Mouse (Mus musculus): ENCODE measurements at regions not wholly inside any gene's neighbourhood (a gene's known extent, or its start where the extent isn't known, plus 50 kb on each side); places are given as distances from the start of the nearest gene placed in this dataset.
"Not testable (repeated sequence)": the region's sequence is repeated elsewhere in the genome, so short reads cannot be mapped to it uniquely, and the experiment has no call there.

DNA sequence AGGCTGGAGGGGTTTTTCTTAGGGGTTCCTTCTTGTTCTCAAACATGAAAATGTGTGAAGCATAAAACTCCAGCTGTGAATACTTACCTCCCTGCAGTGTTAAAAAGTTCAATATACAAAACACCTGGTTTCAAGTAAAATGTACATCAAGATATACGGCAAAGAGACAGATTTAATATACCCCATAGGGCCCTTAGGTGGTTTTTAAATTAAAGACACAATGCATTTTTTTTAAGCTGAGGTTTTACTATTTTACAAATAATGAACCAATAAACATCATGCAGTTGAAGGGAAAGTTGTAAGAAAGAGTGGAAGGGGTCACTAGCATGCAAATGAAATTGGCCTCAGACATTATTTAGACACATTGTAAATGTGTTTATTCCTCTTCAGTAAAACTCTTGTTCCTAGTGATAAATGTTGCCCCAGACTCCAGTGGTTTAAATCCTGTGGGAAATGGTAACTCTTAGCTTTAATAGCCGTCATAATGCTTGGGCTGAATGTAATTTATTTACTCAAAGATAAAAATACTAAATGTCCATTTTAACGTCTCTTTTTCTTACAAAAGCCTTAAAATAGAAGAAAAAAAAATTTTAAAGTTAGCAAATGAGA is 1337.9 kb downstream of the Efnb2 start:
- DNase-seq (ENCODE audit: low spot score in 2 of 2): no peak

DNA sequence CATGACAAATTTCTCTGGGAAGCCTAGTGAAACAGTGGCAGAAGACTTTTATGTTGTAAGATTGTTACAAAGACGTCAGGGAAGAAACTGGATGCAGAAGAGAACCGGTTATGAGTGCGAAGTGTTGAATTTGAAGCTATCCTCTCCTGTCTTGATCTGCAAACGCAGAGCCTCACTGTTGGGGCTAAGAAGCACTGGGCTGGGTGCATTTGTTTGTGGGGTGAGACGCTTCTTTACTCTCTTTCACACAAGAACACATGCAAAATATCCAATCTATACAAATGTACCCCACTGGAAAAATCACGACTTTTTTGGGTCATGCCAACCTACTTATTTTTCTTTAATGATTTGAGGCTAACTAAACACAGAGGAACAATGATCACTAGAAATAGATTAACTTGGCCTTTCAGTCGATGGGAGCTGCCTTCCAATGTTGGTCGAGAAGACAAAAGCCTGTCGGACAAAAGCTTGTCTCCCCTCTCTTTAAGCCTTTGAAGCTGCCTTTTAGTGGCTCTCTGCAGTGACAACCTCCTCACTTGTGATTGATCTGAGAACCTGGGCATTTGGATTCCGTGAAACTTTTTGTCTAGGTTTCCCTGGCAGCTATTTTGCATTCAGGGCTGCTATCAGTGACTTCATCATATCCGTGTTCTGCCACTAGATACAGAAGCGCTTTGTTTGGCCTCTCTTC is 1338.5 kb downstream of the Efnb2 start:
- no peak for DNase-seq (ENCODE audit: low spot score in 2 of 2)

DNA sequence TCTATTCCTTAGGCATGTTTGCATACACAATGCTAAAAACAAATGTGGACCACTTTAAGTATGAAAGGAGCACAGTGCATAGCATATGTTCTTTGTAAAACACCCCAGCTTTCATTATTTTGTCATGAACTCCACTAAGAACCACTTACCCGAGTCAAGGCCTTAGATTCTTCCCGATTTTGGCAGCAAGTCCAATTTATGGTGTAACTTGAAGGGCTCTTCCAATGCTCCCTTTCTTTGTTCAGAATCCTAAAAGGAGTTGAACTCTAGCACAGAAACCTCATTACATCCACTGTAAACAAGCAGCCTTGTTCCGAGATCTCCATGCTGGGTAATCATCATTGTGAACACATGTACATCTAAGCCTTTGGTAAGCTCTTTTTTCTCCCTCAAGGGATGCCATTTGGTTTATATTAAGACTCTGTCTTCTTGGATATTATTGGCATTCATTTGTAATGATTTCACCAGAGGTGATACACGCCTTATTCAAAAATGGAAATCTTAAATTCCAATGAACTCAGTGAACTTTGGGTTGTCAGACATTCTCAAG is 1344.2 kb downstream of the Efnb2 start:
- DNase-seq (ENCODE audit: low spot score in 2 of 2): no peak

DNA sequence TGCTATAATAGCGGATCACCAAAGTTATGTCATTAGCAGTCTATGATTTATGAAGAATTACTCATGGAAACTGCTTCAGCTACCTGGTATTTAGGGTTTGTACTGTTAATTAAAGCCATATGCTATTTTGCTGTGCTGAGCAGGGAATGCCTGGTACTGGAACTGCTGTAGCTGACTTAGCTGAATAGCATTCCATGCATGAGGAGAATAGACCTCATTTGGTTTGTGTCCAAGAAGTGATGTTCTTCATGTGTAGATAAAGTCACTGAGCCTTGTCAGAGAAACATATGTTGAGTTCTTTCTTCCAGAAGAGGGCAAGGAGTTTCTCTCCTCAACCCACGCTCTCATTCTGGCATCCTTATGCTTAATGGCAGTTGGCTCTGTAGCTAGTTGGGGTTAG is 1351.8 kb downstream of the Efnb2 start:
- no peak for DNase-seq (ENCODE audit: low spot score in 2 of 2)

DNA sequence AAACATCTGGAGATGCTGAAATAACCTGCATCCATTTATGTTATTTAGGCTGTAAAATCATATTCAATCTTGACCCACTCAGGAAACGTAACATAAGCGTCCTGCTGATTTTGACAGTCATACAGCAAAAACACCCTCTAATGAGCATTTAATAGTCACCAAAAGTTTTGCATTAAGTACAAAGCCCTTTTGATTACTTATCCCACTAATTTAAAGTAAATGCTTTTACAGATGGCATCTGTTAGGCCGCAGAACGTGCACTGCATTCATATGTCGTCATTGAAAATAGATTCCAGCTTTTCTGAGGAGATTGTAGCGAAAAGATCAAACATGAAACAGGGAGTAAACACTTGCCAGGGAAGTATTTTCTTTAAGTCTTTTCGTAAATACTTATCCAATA is 1371.7 kb downstream of the Efnb2 start:
- no peak for DNase-seq (ENCODE audit: low spot score in 2 of 2)

DNA sequence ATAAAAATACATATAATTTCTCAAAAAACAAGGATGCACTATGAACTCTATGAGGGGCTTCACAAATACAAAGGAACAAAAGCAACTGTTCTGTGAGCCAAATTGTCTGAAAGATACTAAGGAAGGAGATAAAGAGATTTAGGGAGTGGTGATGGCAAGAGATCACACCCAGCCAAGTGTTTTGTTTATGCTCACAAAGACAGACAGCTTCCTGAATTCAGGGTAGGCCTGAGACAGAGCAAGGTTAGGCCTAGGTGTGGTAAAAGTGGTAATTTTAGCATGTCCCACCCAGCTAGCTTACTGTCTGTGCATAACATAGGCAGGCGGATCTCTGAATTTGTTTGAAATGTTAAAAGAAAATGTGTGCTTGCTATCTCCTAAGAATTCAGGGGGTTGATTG is 1374.5 kb downstream of the Efnb2 start:
- DNase-seq (ENCODE audit: low spot score in 2 of 2): no peak

DNA sequence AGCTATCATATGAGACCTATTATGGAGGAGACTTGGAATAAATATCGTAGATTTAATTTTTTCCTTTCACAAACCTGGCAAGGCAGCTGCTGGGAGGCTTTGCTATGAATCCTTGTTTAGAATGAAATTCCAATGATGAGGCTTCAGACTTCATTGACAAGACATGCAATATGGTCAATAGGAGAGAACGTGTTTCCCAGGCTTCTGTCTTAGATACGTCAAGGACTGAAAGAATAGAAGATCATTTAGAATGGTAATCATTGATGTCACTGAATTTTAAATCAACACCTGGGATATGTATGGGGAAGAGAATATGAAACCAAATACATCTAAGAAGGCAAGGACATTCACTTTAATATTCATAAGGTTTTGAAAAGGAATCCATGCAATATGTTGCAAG is 1393.6 kb downstream of the Efnb2 start:
- DNase-seq (ENCODE audit: low spot score in 2 of 2): no peak

DNA sequence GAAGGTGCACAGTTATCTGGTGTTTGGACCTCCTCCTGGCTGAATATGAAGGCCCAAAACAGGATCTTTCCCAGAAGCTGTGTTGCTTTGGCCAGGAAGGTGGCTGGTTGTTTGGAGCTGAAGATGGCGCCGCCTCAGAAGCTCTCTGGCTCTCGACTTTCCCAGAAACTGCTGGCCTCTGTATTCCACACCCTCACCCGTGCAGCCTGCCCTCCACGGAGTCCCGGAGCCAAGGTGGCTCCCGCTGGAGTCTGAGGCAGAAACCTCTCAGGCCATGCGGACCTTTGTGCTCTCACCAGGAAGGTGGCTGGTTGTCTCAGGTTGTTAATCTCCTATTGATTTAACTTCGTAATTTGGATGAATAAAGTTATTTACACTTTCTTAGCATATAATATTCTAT is 1406.7 kb downstream of the Efnb2 start:
- DNase-seq (ENCODE audit: low spot score in 2 of 2): not testable (repeated sequence)

DNA sequence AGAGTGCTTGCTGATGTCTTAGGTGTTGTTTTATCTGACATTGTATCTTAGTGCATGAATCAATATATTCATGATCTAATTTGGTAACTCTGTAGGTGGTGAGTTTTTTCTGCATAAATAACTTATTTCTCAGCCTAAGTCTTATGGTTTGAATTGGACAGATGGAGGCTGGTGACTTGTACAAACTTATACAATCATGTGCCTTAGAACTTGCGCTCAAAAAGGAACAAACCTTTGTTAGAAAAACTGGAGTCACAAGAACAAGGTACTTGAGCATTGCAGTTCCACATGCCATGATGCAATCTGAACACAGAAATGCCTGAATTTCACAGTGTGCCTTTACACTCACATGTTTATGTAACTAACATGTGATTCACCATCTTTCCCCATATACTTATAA is 1420.7 kb downstream of the Efnb2 start:
- DNase-seq (ENCODE audit: low spot score in 2 of 2): peak in 1 of 2 experiments; percentile 4

DNA sequence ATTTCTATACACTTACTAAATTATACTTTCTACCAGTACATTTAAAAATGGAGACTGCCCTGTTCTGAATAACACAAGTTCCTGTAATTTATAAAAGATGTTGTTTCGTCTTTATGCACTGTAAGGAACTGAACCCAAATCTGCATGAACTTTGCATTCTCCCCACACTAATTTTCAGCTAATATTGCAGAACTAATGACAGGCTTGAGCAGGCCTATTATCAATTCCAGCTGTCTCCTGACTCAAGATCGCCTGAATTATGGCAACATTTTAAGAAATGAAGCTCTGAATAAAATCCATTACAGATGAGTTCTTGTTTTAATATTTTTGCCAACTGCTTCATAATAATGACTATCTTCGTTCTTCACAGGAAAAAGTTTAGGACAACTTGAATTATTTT is 1427.0 kb downstream of the Efnb2 start:
- no peak for DNase-seq (ENCODE audit: low spot score in 2 of 2)

DNA sequence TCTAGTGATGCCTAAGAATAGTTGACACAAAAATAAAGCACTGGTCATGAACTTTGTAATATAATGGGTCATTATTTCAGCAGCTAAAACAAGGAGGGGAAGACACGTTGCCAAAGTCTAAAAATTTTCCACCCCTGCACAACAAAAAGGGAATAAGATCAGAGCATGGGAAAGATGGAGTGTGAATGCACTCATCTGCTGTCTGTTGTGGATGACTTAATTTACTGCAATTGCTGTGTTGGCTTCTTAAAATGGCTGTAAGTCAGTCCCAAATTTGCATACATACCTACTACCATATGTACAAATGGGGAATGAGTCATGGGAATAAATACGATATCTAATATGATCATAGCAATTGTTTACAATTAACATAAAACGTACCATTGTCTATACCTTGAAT is 1441.7 kb downstream of the Efnb2 start:
- no peak for DNase-seq (ENCODE audit: low spot score in 2 of 2)

DNA sequence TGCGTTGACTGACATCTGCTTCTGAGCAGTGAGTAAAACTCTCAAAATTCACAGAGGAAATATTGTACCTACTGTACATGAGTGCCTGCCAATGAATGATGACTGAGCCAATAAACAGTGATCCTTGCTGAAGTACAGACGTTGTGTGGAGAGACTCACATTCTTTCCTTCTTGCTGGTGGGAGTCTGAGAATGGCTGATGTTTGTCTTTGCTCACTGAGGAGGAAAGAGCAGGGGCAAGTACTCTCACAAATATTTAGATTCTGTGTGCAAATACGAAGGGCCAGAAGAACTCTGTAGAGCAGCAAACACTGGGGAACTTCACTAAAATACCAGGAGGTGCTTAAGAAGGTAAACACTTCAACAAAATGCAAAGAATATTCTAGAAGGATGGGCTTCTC is 1453.9 kb downstream of the Efnb2 start:
- DNase-seq (ENCODE audit: low spot score in 2 of 2): no peak

DNA sequence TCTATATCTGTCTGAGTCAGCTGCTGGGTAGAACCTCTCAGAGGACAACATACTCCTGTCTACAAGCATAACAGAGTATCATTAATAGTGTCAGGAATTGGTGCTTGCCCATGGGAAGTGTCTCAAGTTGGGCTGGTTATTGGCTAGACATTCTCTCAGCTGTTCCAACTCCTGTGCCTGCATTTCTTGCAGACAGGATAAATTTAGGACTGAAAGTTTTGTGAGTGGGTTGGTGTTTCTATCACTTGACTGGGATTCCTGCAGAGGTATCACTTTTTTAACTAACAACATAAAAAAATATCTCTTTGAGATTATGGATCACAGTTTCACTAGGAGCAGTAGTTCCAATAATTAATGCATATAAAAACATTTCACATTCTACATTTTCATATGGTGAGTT is 1454.4 kb downstream of the Efnb2 start:
- DNase-seq (ENCODE audit: low spot score in 2 of 2): peak in 1 of 2 experiments; percentile 24

DNA sequence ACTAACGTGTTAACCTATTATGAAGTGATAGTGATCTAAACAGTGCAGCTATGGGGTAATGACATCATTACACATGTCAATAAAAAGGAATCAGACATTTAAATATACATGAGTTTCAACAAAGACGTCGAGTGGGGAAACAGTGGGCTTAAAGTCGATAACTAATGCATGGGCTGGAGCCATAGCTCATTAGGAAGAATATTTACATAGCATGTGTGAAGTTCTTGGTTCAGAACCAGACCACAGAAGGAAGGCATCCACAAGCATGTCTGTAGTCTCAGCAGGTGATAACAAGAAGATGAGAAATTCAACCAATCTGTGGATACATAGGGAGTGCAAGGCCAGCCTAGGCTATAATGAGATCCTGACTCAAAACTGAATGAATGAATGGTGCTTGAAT is 1456.0 kb downstream of the Efnb2 start:
- no peak for DNase-seq (ENCODE audit: low spot score in 2 of 2)

DNA sequence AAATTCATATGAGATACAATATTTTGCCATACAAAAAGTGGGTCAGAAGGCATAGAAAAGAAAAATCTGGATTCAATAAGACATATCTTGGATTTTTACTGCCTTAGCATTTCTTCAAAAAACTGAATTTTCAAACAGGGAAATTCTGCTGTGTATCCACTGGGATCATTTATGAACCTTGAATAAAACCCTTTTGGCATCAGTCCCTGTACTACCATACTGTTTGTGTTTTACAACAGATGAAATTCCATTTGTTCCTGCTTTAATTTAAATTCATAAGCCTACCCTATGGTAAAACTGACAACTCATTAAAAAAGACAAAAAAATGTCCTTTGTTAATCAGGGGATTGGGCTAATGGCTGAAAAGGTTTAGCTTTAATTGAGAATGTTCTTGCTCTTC is 1470.3 kb downstream of the Efnb2 start:
- no peak for DNase-seq (ENCODE audit: low spot score in 2 of 2)

DNA sequence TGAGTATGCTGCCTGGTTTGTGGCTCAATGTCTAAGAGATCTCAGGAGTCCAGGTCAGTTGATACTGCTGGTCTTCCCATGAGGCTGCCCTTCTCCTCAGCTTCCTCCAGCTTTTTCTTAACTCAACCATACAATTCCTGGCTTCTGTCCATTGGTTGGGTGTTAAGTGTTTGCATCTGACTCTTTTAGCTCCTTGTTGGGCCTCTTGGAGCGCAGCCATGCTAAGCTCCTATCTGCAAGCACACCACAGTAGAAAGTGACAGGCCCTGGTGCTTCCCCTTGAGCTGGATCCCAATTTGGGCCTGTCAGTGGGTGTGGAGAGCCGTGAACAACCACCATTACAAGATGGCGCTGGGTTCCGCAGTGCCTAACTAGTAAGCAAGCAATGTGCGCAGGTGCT is 1497.7 kb downstream of the Efnb2 start:
- no peak for DNase-seq (ENCODE audit: low spot score in 2 of 2)

DNA sequence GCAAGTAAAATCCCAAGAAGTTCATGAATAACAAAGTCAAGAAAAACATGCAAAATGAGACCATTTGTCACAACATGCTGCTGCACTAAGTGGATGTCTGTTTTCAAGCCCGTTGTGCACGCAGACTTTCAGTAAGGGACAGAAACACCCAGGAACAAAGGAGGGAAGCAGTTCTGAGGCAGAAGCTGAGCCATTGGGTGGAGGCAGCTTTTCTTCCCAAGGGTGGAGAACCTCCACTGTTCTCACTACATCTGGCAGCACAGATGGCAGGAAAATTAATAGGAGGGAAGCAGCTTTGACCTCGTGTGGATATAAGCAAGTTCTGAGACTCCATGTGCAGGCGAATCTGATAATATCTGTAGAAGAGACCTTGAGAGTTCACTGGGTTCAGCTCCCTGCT is 1529.3 kb downstream of the Efnb2 start:
- DNase-seq (ENCODE audit: low spot score in 2 of 2): peak; percentile 7 to 10

DNA sequence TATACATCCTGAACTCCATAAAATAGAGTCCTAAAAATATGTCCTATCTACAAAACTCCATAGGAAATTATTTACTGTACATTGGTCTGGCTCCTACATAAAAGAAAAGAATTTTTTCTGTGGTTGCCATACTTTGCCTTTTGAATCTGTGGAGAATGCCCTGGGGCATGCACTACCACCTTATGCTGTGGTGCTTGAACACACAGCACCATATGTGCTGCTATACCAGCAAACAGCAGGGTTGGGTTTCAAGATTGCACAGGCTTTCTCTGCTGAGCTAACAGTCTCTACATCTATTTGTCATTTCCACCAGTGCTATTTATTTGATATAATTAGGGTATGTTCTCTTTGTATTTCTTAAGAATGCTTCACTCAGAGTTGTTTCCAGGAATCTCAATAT is 1552.2 kb downstream of the Efnb2 start:
- DNase-seq (ENCODE audit: low spot score in 2 of 2): no peak

DNA sequence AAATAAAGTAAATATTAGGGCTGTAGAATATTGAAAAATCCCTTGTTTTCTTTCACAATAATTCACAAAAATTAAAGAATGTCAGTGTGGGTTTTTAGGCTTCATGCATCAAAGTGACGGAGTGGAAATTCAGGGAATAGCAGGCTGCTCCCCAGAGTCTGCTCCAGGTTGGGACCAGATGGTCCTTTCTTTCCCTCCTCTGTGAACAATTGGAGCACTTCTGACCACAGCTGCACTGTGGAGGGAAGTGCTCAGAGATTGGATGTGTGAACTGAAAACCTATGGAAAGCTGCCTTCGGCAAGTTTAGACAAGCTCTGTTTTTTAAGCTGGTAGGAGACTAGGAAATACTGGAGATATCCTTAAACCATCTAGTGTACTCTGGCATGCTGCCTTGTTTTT is 1563.5 kb downstream of the Efnb2 start:
- DNase-seq (ENCODE audit: low spot score in 2 of 2): no peak

DNA sequence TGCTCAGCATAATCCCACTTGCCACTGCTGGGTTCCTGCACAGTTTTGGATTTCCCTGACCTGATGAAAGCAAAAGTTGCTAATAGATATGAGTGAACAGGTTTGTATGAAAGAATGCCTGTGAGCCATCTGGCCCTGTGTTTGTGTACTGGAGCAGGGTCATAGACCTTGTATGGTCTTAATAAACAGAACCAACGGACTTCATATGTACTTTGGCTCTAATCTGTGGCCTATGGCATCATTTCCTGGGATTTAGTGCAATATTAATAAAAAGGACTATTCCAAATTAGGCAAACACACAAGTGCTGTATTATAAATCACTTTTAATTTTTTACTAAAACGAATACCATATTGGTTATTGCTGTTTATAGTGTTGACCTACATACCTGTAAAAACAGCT is 1568.2 kb downstream of the Efnb2 start:
- no peak for DNase-seq (ENCODE audit: low spot score in 2 of 2)

DNA sequence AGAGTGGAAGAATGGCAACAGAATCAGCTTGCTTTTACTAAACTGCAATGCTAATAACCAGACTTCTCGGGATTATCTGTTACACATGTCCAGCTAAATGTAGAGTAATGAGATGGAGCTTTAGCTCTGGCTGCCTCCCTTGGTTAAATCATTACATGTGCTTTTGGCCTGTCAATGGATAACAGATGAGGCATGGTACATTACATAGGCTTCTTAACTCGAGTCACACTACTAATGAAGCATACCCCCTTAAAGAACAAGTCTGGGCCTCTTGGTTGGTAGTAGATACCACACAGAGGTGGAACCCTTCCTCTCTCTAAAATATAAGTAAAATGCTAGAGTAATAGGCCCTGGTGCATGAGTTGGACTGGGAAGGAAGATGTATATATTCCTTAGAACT is 1572.9 kb downstream of the Efnb2 start:
- no peak for DNase-seq (ENCODE audit: low spot score in 2 of 2)

DNA sequence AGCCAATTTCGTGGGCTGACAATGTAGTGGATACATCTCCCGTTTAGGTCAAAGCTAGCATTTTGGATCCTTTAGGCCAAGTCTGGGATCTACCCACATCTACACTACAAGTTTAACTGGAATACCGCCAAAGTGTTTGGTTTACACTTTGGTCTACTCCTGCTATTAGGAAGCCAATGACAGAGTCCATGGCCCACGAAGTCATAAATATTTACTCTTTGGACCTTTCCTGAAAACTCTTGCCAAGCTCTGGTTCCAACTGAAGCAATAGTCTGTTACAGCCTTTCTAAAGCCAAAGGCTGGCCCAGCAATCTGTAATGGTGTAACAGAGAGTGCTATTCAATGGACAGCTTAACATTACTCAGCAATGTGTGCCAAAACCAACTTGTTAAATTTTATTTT is 1600.8 kb downstream of the Efnb2 start:
- no peak for DNase-seq (ENCODE audit: low spot score in 2 of 2)

DNA sequence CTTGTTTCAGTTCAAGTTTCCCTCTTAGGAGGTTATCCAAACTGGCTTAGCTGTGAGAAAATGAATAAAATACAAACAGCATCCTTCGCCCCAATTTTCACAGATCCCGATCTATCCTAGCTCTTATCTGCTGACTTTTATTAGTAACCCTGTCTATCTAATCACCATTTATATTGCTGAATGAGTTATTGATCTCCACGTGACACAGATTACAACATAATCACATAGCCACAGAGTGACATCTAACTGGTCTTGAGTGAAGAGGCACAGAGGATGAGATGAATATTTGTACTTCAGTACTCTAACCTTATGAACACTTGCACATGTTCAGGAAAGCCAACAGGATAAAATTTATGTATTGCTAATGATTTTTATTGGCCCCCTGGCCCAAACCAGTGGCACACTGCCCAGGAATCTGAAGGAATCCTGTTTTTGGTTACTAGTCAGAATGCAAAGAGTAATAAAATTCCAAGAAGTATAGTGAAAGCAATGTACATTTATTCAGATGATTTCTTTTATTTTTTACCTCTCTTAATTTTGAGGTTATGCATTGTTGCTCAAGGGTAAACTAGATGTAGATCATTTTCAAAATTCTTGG is 1634.7 kb downstream of the Efnb2 start:
- DNase-seq (ENCODE audit: low spot score in 2 of 2): no peak
